Mouse (Mus musculus) cerebral cortex, adult 2 months (tissue): Measurements from ENCODE around the gene Cnga1.

Source experiments
- WGBS: fragments of 180-500 bp; shearing (Covaris S2); methylation state at CpG from one replicate; pipeline ENCODE4 v1.1.7; 2018; 5-methylcytosine and 5-hydroxymethylcytosine counted together

Cnga1 gene

DNA sequence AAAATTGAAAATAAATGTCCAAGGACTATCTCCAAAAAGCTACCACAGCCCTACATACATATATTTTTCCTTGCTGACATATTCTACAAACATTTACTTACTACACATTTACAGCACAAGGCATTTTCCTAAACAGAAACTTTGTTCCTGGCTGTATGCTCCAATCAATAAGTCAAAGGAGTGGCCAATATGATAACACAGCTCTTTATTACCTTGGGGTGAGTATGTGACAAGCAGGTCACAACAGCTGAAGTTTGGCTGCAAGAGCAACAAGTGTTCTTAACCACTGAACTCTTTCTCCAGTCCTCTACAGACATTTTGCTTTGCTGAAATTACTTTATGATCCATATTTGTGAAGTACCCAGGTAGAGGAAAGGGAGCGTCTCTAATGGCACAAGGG is 4.0 kb downstream of the Cnga1 start:
- 94% methylated on average over 1 of the region's 1 CpGs for WGBS

DNA sequence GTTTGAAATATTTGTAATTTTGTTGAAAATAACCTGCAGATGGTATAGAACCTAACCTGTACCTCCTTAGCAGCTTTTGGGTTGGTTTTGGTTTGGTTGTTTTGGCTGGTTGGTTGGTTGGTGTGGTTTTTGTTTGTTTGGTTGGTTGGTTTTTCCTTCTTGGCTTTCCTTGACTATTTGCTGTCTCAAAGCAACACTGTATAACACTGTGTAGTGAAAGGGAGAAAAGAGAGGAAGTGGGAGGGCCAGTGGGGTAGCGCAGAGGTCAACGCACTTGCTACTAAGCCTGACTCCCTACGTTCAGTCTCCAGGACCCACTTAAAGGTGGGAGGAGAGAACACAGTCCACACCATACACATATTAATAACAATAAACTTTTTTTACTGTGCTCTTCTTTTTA is 7.5 kb downstream of the Cnga1 start:
- WGBS, result 90% methylated on average over 3 of the region's 3 CpGs

DNA sequence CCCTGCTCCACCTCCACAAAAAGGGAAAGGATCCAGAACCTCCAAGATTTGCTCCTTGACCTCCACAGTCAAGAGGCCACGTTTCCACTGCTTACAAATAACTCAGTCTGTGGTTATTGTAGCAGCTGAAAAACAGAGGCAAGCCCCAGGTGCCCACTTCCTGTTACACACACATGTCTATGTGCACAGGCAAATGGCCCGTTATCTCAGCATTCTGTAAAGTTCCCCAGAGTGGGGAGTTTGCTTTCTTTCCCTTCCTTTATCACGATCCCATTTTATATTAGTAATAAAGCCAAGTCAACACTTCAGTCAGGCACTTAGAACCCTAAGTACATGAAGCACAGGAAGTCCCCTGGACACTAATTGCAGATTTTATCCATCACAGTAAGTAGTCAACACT is 8.0 kb downstream of the Cnga1 start:
- 76% methylated on average over 3 of the region's 3 CpGs for WGBS

DNA sequence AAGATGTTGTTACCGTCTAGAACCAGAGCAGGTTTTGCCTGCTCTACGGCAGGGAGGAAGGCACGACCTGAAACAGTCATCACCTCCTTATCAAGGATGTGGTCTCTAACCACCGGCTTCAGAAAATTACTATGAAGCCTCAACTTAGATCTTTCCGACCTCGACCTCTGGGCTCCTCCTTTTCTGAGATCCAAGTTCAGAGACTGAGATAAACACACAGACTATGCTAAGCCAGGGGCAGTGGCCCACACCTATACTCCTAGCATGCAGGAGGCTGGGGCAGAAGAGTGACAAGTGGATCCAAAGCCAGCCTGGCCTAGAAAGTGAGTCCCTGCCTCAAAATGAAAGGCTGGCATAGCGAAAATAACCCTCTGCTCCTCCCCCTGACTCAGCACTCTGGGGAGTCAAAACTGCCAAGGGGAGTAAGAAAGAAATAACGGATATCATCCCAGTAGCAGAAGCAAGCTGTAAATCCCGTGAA is 9.2 kb downstream of the Cnga1 start:
- 88% methylated on average over 9 of the region's 9 CpGs for WGBS

DNA sequence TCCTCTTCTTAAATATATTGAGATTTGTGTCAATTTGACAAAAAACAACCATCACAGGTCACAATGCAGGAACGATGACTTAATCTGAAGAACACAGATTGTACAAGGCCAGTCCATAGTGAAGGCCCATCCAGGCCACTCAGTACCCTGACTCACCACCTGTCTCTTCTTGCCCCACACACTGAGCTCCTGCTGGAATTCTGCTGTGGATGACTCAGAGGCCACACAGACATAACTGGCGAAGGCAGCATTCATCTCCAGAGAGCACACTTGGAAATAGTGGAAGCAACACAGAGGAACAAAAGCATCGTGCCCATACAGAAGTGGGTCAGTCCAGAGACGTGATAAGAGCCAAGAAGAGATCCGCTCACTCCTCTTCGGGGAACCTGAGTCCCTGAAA is 14.0 kb downstream of the Cnga1 start:
- 86% methylated on average over 6 of the region's 6 CpGs for WGBS

DNA sequence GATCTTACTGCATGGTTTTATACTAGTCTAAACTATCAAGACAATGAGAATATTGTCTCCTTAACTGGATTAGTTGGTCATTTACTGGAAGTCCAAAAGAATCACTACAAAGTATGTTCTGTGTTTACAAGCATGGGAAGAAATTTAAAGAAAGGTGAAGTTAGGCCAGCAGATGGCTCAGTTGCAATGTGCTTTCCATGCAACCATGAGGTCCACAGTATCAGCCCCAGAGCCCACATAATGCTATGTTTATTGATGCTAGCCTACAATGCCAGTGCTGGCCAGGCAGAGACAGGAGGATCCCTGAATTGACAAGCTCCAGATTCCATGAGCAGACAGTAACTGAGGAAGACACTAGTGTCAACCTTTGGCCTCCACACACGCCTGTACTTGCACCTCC is 23.1 kb downstream of the Cnga1 start:
- 88% methylated on average over 1 of the region's 1 CpGs for WGBS

DNA sequence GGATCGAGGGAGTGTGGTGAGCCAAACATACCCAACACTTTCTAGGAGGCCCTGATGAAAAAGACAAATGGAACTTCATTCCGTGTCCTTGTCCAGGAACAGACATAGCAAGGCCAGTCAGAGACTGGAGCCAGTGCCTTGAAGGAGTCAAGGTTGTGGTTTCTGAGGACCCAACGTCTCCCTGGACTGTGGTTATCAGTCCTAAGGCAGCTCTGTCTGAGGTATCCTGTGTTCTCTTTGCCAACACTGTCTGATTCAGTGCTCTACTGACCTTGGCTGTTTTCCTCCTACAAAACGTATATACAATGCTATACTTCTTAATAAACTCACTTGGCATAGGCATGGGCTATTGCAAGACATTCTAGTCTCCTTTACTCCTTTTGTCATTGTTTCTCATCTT is 26.7 kb downstream of the Cnga1 start:
- WGBS, result 87% methylated on average over 4 of the region's 4 CpGs

DNA sequence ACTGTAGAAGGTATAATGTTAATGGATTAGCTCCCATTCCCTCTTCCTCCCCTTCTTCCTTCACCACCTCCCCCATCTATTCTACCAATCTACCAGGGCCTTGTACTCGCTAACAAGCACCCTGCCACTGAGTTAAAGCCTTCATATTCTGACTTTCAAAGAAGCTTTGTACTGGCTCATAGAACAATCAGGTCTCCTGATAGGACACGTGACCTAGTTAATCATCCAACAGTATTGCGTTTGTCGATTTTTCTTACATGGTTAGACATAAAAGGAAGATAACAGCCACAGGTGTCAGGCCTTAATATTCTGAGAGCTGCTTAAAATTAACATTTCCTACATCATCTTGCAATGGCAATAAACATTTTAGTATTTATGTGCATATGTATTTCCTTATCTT is 40.9 kb downstream of the Cnga1 start:
- WGBS, result 87% methylated on average over 4 of the region's 4 CpGs

DNA sequence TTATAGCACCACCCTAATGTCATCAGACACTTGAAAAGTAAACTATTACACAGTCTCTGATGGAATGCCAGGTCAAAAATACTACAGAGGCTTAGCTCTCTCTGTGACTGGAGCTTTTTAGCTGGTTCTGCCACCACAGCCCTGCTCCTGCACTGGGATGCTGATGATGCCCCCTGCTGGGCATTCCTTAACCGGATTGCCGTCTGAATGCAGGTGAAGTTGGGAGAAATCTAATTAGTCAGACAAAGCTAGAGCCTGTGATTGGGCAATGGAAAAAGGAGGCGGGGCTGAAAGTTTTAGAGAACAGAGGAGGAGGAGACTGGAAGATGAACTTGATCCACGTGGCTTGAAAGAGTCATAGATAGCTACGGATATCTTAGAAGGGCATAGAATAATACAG is 43.1 kb downstream of the Cnga1 start:
- 14% methylated on average over 5 of the region's 5 CpGs for WGBS

DNA sequence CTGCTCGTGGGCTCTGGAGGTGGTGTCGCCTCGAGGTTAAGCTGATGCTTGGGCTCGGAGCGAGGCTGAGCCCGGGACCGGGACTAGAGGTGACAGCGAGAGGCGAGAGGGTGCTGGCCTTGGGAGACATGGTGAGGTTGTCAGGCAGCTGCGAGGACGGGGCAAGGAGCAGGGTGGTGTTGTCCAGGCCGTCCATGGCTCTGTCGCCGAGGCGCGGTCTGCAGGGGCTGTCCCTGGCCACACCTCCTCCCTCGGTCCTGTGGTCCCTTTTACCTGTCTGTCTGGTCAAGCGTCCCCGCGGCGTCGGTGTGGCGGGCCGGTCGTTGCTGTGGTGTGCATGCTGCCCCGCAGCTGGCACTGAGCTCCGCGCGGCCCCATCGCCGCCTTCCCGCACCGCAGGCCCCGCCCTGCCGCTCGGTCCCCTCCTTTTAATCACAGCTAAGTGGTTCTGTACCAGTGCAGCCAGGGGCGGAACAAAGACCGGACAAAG is 56.8 kb downstream of the Cnga1 start, which contains the start of gene Gm5868:
TSS of gene Gm5868 (minus strand) at position 360 of the 490 bp plus-strand sequence.
- 6% methylated on average over 38 of the region's 38 CpGs for WGBS

DNA sequence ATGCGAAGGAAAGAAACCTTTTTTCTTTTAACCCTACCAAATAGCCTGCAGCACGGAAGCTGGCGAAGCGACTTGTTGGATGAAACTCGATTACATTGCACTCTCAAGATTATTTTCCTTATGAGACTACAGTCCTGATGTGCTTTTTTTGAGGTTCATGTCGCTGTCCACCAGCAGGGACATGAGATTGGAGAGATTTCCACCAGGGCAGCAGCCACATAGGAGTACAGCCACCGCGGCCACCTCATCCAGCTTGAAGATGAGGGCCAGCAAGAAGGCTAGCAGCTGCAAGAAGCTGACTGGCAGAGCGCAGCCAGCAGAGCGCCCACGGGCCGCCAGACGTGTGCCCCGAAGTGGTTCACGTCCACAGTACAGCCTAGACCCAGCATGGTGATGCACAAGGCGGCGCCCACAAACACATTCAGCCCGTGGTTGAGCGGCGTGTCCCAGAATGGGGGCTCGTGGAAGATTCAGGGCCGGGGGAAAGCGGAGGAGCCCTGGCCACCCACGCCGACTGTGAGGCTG is 57.3 kb downstream of the Cnga1 start:
- WGBS, result 45% methylated on average over 25 of the region's 25 CpGs

DNA sequence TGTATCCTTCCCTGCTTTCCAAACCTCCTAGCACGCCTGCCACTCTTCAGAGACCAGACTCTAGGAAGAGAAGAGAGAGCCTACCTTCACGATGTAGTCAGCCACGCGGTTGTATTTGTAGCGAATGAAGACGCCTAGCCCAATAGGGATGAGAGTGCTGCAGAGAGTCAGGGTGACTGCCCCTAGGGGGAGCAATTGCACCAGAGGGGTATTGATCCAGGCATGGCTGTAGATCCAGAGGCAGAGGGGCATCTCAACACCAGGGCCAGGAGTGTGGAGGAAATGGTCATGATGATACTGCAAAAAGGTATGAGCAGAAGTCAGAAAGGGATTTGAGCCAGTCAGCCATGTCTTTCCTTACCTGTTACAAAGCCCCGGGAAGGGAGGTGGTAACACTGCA is 58.0 kb downstream of the Cnga1 start:
- WGBS, result 61% methylated on average over 7 of the region's 7 CpGs

DNA sequence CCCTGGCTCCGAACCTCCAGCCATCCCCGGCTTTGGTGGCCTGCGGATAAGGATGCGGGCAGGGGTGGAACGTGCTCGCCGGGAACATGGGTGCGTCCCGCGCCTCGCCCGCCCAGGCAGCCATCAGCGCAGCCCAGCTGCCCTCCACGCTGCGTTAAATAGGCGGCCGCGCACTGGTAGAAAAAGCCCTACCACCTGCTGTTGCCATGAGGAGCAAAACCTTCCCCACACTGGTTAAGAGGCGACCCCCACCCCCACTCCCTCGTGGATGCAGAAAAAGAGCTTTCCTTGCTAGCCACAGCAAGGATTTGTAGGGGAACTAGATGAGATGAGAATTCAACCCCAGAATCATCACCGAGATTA is 63.1 kb downstream of the Cnga1 start, which contains the start of gene Zar1:
TSS of gene Zar1 (minus strand) at position 285 of the 363 bp plus-strand sequence.
- WGBS, result 24% methylated on average over 20 of the region's 21 CpGs

DNA sequence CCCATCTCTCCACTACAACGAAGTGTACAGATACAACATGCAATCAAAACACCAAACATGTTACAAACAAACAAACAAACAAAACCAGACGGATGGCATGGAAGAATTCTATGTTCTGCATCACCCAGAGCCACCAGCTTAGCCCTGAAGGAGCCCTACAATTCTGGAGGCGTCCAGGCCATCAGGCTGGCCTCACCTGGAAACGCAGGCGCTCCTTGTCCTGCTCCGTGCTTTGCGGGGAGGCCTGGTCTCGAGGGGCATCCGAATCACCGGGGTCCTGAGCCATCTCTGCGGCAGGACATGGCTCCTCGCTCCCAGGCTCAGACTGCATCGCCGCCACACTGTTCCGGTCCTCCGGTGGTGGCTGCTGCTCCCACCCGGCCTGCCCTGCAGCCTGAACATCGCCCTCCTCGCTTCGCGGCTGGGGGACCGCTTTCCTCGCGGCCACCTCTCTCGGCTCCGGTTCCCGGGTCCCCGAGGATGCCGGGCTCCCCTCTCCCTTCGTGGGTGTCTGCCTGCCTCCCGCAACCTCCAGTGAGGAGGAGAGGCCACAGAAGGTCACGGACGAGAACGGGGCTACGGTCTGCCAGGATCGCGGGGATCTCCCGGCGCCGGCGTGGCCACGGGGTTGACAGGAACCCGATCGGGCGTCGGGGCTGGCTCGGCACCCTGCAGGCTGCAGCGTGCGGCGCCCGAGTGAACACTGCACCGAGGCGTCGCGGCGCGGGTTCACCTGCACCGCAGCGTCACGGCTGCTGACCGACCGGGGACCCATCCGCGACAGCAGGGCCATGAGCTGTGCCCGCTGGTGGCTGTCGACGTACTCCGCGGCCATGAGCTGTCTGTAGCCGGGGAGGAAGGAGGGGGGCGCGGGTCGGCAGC is 63.7 kb downstream of the Cnga1 start:
- 6% methylated on average over 71 of the region's 73 CpGs for WGBS

DNA sequence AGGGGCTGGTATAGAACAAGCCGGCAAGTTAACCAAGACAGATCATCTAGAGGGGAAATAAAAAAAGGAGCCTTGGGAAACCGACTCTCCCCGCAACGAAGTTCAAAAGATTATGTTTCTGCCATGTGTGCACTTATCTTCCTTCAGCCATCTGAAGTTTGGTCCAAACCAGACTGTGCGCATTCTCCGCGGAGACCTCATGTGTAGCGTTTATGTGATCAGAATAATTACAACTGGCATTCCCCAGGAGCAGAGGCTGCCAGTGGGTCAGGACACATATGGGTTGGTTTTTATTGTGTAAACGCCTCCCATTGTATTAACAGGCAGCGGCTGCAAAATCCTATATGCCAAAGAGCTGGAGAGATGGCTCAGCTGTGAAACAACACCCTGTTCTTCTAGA is 64.5 kb downstream of the Cnga1 start:
- WGBS, result 65% methylated on average over 10 of the region's 10 CpGs

DNA sequence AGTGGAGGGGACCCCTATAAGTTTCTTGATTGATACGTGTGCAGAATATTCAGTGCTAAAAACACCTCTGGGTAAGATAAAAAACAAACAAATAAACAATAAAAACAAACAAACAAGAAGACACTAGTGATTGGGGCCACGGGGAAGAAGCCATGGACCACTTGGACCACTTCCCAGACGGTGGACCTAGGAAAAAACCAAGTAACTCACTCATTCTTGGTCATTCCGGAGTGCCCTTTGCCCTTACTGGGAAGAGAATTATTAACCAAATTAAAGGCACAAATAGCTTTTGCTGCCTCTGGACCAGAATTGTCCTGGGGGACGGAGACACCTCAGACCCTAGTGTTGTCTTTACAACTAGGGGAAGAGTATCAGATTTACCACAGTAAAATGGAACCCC is 78.5 kb downstream of the Cnga1 start:
- WGBS, result 87% methylated on average over 5 of the region's 5 CpGs

DNA sequence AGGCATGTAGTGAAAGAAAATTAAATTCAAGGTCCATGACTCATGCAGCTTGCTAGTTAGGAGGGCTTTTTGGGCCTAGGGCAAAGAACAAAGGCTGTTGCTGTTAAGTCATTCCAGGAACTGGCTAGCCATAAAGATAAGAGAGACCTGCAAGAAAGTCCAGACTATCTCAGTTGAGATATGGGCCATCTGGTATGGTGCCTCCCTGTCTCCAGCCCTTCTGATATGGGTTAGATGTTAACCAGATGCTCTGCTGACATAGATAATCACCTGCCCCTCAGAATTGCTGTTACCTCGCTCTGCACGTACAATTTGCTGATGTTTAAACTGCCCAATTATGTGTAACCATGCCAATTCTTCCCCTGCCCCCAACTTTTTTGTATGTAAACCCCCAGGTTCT is 80.9 kb downstream of the Cnga1 start:
- 97% methylated on average over 2 of the region's 2 CpGs for WGBS

DNA sequence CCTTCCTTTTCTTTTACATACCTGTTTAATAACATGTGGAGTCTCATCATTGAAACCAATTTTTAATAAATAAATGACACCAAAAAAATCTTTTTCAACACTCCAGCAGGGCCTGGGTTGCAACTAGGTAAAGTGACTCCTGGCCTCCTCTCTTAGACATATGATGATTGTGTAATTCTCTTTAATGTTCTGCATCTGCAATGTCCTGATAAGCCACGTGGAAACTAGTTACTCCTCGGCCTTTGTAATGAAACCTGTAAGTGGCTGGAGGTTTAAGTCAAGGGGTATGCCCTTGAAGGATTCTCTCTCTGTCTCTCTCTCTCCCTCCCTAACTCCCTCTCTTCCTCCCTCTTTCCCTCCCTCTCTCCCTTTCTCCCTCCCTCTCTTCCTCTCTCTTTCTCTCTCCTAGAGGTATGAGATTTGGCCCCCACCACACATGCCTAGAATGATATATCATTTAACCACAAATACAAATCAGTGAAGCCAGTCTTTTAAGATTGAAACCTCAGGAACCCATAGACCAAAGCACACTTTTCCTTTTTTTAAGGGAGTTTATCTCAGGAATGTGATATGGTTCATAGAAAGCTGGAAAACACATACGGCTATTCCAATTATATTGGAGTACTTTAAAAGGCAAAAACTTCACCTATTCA is 83.0 kb downstream of the Cnga1 start:
- WGBS, result 92% methylated on average over 3 of the region's 3 CpGs

DNA sequence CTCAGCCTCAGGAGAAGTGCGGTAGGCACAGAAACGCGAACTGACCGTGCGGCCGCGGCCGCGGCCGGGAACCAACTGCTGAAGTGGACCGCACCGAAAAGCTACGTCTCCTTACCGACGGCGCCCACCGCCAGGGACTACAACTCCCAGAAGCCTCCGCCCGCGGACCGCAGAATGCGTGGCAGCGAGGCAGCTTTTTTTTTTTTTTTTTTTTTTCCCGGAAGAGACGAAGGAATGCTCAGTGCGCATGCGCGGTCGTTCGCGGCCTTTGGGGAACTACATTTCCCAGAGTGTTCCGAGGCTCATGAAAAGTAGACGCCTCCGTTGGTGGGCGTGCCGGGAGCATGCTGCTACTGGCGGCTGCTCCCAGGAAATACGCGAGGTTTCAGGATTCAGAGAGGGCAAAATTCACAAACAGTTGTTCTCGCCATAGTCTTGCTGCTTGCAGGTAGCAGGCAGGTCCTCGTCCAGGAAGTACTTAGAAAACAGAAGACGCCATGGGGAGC is 84.5 kb downstream of the Cnga1 start, which contains the start of gene Nfxl1:
TSS of gene Nfxl1 (minus strand) at position 141 of the 506 bp plus-strand sequence.
- under 1% methylated on average over 42 of the region's 42 CpGs for WGBS

DNA sequence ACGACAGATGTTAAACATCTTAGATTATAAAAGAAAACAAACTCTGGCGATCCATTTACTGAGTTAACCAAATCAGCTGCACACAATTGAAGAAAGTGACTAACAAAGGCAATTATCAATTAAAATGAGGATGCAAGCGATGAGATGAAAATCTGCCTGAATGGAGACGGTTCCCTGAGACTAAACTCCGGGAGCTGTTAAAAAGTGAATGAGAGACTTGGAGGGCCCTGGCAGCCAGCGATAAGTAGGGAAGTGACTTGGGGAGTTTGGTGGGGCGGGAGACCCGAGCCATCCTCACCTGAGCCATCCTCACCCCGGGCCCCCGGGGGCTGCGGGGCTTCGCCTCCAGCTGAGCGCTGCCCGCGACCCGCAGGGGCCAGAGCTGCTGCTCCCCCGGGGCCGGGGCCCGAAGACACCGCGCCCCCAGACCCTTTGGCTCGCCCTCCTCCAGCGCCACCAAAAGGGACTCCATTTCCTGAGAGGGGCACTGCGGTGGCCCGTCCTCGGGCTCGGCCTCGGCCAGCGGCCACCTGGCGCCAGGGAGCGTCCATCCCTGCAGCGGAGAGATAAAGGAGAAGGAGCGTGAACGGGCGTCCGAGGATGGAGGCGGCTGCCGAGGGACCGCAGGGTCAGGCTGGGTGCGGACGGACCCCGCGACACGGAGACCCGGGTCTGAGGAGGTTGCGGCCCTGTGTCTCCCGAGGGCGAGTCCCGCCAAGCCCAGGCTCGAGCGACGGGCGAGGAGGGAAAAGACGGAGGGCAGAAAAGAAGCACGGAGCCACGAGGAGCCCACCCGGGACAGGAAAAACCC is 85.2 kb downstream of the Cnga1 start:
- WGBS, result under 1% methylated on average over 57 of the region's 57 CpGs

DNA sequence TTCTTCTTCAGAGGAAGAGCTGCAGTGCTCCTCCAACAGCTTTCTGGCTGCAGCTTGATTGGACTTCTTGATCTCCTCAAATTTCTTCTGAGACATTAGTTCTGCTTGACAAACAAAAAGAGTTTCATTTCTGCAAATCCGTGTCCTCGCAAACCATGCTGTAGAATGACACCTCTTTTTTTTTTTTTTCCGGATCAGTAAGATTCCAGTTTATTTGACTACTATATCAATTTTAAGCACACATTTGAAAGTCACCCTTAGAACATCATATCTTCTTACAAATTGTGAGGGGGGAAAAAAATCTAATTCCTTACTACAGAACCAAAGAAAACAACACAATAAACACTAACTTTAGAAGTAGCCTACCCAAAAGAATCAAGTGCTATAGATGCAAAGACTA is 87.8 kb downstream of the Cnga1 start:
- WGBS, result 82% methylated on average over 3 of the region's 3 CpGs
